Mouse (Mus musculus) neural tube, embryonic 14.5 days (tissue): ENCODE measurements around the gene Masp2. TPM values are rescaled to one million over a fixed set of nuclear protein-coding genes. Genes with fewer than 3 reads are reported as not detected.

Experiments used
- polyA plus RNA-seq: library from polyadenylated mRNA; unstranded; fragments of >200 nt; fragmentation: Nextera tagmentation; extraction: Ambion mirVana; gene quantifications from 2 replicates; pipeline ENCODE4 v1.2.1, GENCODE M21; 2014

Masp2 gene
- polyA plus RNA-seq, 1 experiment from 2014 or later = 1.8 TPM

Other genes starting within 250 kb of the Masp2 start
- gene Ubiad1, start 157.8 kb upstream of the Masp2 start, polyA plus RNA-seq = 13.3 and 13.4 TPM in 2 replicates
- gene Mtor, start 153.9 kb upstream of the Masp2 start, polyA plus RNA-seq = 33.0 and 33.7 TPM in 2 replicates
- gene Angptl7, start 102.1 kb upstream of the Masp2 start, polyA plus RNA-seq = 0.24 and 0.44 TPM in 2 replicates
- 89.1 and 97.9 TPM in 2 replicates for gene Exosc10, start 44.1 kb upstream of the Masp2 start, polyA plus RNA-seq
- 186 and 189 TPM in 2 replicates for gene Srm, start 11.1 kb upstream of the Masp2 start, polyA plus RNA-seq
- gene Tardbp, start 24.5 kb downstream of the Masp2 start, polyA plus RNA-seq = 78.3 and 85.0 TPM in 2 replicates
- not detected in 2 replicates for gene Gm572, start 40.8 kb downstream of the Masp2 start, polyA plus RNA-seq
- gene Casz1, start 201.9 kb downstream of the Masp2 start, polyA plus RNA-seq = 13.6 and 16.1 TPM in 2 replicates